Mouse (Mus musculus): ENCODE measurements around the gene Dnajc5g.

The Dnajc5g gene

DNA sequence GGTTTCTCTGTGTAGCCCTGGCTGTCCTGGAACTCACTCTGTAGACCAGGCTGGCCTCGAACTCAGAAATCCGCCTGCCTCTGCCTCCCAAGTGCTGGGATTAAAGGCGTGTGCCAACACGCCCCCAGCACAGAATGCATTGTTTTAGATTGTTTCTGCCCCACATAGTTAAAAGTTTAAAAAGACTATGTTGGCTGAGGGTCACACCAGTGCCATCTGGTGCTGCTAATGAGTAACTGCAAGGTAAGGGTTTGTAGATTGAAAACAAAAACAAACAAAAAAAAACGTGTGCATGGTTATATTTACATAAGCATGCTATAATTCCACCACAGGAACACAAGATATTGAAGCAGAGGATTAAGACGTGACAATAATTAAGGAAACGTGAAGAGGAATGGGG, 4.7 kb downstream of the Dnajc5g start:
- DNase-seq: no peak

- no peak for DNase-seq
Measured at GRCm38 (mm10) chr5:31116354-31116753, 10.3 kb downstream of the Dnajc5g start, which contains the start of gene Trim54. TSS of gene Trim54 (plus strand) at chr5:31116712.

GRCm38 (mm10) chr5:31116912-31117311, 10.8 kb downstream of the Dnajc5g start:
- DNase-seq: no peak

DNA sequence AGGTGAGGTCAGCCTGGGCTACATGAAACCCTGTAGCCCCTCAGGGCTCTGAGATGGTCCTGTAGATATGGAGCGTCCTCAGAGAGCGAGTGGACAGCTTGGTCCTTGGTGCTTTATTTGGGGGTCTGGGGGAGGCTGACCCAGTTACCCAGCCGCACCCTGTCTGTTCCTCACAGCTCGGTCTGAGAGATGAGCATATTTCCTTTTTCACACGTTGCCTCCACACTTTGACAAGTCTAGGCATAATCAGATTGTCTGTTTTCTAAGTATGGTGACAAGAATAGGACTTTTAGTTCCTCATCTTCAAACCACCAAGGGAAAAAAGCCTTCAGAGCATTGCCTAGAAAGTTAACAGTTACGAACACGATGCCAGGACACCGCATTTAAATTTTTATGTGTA, 15.0 kb downstream of the Dnajc5g start:
- no peak for DNase-seq

DNA sequence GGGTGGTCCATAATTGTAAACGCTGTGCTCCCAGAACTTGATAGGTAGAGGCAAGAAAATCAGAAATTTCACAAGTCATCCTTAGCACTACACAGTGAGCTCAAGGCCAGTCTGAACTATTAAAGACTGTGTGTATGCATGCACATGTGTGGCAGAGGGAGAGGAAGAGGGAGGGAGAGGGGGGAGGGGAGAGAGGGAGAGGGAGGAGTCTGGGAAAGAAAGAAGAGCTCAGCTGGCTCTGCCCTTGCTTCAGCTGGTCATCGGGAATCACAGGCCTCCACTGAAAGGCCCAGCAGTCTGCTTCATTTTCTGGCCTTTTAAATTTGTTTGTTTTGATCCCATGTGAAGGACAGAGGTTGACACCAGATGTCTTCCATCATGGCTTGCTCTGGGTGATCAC, 17.4 kb downstream of the Dnajc5g start:
- no peak for DNase-seq

DNA sequence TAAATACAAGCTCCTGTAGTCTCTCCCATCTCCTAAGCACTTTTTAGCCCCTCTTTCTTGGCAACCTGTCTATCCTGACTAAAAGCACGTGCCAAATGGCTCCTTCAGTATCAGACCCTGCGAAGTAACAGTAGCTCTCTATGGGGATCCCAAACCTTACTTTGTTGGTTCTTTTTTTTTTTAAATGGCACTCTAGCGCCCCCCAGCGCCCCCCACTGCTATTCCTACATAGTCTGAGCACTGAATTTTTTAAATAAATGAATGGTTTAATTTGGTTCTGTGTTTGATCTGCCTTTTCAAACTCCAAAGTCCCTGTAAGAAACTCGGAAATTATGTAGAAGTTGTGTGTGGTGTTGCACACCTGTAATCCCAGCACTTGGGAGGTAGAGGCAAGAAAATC, 20.0 kb downstream of the Dnajc5g start:
- no peak for DNase-seq

DNA sequence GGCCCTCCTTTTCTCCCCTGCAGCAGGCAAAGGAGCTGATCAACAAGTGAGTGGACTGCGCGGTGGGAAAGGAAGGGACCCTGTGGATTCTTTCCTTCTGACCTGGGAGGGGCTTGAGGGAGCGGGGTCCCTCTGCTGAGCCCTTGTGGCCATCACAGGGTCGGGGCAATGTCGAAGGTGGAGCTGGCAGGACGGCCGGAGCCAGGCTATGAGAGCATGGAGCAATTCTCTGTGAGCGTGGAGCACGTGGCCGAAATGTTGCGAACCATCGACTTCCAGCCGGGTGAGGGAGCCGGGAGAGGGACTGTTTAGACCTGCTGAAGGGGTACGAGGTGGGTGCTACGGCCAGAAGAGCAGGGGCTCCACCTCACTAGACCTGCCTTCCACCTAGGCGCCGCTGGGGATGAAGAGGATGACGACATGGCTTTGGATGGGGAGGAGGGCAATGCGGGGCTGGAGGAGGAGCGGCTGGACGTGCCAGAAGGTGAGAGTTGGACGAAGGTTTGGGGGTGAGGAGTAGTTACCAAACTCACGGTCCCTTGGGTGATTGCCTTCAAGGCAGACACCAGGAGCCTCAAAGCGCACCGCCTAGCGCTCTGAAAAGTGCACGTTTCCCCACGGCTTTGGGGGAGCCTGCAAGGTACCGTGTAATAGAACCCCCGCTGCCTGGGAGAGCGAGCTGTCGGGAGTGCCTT, 30.8 kb downstream of the Dnajc5g start:
- no peak for DNase-seq

- no peak for DNase-seq
Measured at GRCm38 (mm10) chr5:31137658-31138057, 31.6 kb downstream of the Dnajc5g start.

DNA sequence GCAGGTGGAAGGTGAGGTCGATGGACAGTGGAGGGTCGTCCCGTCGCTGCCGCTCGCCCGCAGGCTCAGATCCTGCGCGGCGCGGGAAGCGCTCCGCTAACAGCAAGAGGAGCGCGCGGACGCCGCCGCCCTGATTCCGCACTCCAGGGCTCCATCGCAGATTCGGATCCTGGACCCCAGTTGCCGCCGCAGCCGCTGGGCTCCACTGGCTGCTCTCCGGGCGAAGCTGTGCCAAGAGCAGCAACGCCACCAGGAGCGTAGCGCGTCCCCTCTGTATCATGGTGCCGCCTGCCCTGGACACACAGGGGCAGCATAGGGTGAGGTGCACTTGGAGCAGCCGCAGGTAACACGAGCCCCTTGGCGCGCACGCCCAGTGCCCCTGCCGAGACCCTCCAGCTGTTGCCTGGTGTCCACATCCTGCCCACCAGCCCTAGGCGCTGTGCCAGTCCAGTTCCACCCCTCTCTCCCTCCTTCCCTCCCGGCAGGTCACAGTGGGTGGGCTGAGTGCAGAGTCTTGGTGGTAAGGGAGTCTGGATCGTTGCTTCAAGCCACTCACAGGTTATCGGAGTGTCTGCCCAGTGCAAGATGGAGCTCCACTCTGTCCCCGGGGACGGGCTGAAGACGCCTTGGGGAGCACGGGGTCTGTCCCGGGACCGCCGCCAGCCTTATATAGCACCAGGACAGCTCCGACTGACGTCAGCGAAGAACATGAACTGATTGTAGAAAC, 32.3 kb downstream of the Dnajc5g start, which contains the start of gene Ucn:
Gene Ucn, minus strand, starts transcription at position 589 of the 727 bp plus-strand sequence.
- DNase-seq: peak; percentile 34

DNA sequence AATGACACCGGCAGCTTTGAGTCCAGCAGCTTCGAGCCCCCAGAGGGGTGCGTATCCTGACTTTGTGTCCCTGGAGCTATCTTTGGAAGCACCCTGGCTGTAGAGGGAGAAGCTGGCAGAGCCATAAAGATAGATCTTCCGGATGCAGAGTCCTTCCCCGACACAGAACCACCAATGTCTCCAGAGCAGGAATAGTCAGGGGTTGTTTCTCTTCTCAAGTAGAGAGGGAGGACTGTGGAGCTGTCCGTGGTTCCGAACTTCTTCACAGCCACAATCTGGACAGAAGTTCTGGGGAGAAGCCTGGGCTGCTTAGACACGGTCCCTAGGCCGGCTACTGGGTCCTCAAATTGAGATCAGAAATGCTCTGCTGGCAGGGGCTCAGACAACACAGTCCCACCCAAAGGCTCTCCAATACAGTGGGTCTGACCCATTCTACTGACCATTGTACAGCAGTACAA, 32.9 kb downstream of the Dnajc5g start:
- DNase-seq: peak; percentile 45

DNA sequence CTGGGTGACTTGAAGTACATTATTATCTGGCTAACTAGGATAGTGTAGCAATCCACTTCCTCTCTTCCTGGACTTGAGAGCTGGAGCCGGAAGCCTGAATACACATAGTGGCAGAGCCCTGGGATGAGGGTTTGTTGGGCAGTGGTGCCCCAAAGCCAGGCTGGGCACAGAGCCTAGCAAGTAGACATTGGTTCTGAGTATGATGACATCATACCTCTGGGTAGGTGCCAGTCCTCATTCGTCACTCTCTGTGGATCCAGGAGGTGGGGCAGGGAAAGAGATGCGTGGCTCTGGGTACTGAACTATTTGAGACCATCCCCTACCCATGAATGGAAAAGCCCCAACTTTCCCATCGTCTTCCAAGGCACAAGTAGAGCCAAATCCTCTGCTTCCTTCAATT, 43.7 kb downstream of the Dnajc5g start:
- peak; percentile 35 for DNase-seq

GRCm38 (mm10) chr5:31151746-31152145, 45.7 kb downstream of the Dnajc5g start:
- DNase-seq: no peak

GRCm38 (mm10) chr5:31153516-31154151, 47.5 kb downstream of the Dnajc5g start:
- peak; percentile 11 for DNase-seq

GRCm38 (mm10) chr5:31154152-31154553, 48.1 kb downstream of the Dnajc5g start, which contains the start of gene Mpv17:
TSS of gene Mpv17 (minus strand) at chr5:31154251.
- peak; percentile 89 for DNase-seq
